Mouse (Mus musculus) layer of hippocampus, adult 9-11 months (tissue): Measurements from ENCODE around the gene Snrk.

Experiments used
- DNase-seq: peaks from one replicate; pipeline ENCODE4 v3.0.0; 2022

Snrk gene

DNA sequence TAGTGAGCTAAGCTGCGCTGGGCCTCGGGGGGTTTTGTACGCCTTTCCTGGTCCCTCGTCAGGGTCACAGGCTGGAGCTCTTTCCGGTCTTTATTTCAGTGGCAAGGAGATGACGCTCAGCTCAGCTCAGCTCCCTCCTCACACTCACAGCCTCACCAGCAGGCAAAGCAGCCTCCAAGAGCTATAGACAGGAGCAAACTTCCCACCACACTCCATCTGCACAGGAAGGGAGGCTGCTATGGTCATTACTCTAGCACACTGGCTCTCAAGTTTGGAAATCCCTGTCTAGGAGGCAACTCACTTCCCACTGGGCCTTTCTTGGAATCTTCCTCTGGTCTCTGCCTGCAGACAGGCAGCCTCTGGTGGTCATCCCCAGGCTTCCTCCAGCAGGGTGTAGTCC is 68.9 kb downstream of the Snrk start:
- no peak for DNase-seq

DNA sequence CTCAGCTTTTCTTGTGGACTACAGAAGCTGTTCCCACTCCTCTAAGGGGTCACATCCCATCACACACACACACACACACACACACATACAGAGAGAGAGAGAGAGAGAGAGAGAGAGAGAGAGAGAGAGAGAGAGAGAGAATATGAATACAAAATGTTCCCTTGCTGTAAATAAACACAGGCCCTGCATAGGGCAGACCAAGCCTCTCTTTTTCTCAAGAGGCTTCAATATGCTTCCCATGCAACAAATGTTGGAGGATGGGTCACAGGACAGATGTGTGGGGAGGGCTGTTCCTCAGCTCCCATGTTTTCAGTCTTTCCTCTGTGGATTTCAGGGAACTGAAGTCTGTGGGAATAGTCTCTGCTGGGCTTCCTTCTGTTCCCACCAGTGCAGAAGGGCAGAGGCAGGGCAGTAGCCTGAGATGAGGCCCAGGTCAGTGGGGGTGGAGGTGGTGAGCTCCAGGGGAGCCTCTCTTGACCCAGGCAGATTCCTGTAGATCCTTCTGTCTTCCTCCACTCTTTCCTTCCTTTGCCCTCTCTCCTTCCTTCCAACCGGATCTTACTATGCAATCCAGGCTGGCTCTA is 69.7 kb downstream of the Snrk start:
- no peak for DNase-seq

DNA sequence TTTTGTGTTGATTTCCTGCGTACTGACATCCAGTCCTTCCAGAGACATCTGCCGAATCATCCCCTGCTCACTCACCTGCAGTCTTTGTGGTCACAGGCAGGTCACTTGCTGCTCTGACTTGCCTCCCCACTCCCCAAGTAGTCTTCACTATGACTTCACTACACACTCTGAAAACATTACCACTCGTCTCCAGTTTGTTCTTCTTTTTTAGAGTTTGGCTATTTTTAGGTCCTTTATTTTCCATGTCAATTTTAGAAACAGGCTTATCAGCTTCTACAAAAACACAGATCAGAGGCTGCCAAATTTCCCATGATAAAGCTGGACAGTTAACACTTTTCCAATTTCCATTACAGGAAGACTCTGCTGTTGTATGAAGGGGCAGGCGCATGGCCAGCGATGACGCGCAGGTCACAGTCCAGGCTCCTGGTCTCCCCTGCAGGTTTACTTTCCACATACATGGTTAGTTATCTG is 70.4 kb downstream of the Snrk start:
- DNase-seq = no peak

DNA sequence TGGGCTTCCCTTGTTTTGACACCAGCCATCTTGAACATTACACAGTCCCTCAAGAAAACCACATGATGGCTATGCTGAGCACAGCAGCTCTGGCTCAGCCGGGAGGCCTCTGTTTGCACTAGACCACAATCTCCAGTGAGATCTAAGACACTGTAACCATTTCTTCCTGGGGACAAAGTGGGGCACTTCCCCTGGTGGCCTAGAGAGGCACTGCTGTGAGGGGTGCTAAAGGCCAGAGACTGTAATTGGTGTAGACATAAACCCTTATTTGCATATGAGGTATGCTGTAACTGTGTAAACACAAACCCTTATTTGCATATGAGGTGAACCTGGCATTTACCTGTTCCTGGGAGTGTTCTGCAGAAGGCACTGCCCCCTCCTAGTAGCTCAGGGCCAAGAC is 71.7 kb downstream of the Snrk start:
- no peak for DNase-seq

DNA sequence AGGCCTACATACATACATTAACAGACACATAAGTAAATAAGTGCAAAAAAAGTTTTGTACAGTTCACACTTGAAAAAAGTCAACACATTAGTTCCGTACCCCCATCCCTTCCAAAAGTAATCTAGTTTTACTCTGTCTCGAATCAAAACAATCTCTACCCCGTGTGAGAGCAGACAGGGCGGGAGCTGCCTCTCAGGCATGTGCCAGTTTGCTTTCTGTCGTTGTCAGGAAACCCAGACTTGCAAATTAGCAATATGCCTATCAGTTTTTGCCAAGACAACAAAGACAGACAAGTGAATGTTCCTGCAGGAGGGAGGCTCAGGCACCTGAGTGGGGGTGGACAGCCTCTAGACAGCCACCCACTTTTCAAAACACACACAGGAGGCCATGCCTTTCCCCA is 76.3 kb downstream of the Snrk start:
- DNase-seq = no peak

- DNase-seq = no peak
Measured at GRCm38 (mm10) chr9:122193823-122194222, 76.8 kb downstream of the Snrk start.

GRCm38 (mm10) chr9:122195042-122195682 is 78.1 kb downstream of the Snrk start:
- DNase-seq = no peak

- no peak for DNase-seq
Measured at GRCm38 (mm10) chr9:122197021-122197420, 80.0 kb downstream of the Snrk start.

DNA sequence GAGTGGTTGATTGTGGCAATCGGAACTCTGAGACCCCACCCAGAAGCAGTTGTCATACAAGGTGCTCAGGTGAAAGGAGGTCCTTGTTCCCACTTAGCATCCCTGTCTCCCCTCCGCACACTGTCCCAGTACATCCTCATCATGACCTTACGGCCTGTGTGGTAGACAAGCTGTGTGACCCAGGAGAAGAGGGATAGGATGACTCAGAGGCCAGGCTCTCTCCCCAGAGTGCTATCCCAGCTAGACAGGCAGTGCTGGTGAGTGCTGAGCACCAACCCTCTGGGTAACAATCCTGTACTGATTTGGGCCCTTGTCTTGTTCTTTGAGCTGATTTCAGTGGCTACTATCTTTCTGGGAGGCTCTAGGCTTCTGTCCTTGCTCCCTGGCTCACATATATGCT is 81.6 kb downstream of the Snrk start:
- DNase-seq = no peak

- DNase-seq = peak; percentile 43
Measured at GRCm38 (mm10) chr9:122199253-122199652, 82.2 kb downstream of the Snrk start.

- DNase-seq = no peak
Measured at GRCm38 (mm10) chr9:122204508-122204907, 87.4 kb downstream of the Snrk start.

DNA sequence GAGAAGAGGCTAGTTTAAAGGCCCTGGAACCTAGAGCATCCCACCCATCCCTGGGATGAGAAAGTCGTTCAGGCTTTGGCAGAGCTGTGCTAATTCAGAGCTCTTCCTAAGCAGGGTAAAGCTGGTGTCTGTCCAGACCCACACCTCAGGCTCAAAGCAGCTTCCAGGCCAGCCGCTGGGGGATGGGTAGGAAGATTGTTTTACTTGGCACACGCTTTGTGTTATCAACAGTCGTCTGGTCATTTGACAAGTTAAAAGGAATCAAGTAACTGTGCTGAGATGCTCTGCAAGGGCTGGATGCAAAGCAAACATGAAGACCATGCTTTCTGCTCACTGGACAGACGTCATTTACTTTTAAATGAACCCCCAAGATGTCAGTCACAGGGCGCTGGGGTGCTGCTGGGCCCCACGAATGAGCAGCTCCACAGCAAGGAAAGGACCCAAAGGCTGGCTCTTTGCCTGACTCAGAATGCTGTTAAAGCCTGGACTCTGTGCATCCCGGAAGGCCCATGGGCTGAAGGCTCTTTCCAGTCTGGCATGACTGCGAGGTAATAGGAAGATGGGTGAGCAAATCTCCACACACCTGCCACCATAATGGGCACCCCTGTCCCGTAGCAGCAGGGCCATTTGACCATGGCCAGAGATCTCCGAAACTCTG is 88.6 kb downstream of the Snrk start:
- no peak for DNase-seq

GRCm38 (mm10) chr9:122208311-122208710 is 91.2 kb downstream of the Snrk start:
- DNase-seq = no peak

DNA sequence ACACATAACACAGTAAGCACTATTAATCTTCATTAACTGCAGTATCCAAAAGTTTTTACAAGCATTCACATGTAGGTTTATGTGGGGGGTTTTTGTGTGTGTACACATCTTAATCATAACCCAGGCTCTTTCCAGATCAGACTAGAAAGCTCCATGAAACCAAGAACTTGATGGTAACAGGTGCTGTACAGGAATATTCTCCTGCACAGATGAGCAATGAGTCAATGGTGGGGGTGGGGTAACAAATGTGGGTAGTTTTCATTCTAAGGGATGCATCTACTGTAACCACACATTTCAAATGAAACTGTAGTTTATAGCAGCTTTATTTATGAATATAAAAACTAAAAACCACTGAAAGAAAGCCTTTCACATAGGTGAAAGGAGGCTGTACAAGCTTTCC is 98.1 kb downstream of the Snrk start:
- DNase-seq = no peak

DNA sequence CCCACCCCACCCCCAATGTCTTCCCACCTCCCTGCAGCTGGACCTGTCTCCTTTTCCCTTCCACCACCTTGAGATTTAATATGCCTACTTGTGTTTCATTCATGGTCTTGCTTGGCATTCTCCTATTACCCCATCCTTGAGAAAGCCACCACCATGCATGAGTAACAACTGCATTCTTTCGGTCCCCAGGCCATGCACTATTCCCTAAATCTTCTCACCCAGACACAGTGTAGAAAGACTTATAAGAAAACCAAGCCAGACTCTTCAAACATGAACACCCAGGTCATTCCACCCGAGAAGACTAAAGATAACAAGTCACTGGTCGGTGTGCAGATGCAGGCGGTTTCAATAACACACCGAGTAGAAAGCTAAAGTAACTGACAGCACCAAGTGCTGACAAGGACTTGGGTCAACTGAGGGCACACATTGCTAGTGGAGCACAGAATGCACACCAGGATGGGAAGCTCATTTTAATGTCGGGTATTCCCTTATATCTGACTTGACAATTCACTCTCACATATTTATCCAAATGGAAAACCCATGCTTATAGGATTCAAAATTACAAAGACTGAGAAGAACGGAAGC is 100.0 kb downstream of the Snrk start:
- DNase-seq = no peak
